Mouse (Mus musculus) intestine, postnatal 0 days (tissue): ENCODE results near the gene Kif3c. TPM values are rescaled to one million over a fixed set of nuclear protein-coding genes. Genes with fewer than 3 reads are reported as not detected.

Source experiments
- ATAC-seq: fragments of 200-750 bp; cut with Nextera tagmentation; 2 replicates; pipeline ENCODE4 v1.8.0; 2017; ENCODE audit warnings: mild to moderate bottlenecking, moderate TSS enrichment, moderate library complexity
- H3K27ac ChIP-seq: fragments of 300-500 bp; sonication (generic); 2 replicates; pipeline ENCODE4 v1.5.1; 2014; ENCODE audit warnings: mild to moderate bottlenecking, low read depth, low read length, moderate library complexity
- H3K27me3 ChIP-seq: fragments of 300-500 bp; sonication (generic); replicated peaks from 2 replicates; pipeline ENCODE4 v1.6.1; 2014; ENCODE audit warnings: low read length, mixed read lengths; ENCODE audit not compliant: control insufficient read depth, insufficient read depth
- H3K36me3 ChIP-seq: fragments of 300-500 bp; sonication (generic); 2 replicates; pipeline ENCODE4 v1.6.1; 2014; ENCODE audit warnings: mild to moderate bottlenecking, moderate library complexity; ENCODE audit not compliant: control insufficient read depth, insufficient read depth
- H3K4me1 ChIP-seq: fragments of 300-500 bp; sonication (generic); replicated peaks from 2 replicates; pipeline ENCODE4 v1.6.1; 2014; ENCODE audit warnings: antibody characterized with exemption, low read length, mixed read lengths; ENCODE audit not compliant: control insufficient read depth, insufficient read depth
- H3K4me2 ChIP-seq: fragments of 300-500 bp; sonication (generic); replicated peaks from 2 replicates; pipeline ENCODE4 v1.6.1; 2014; ENCODE audit warnings: low read depth, mild to moderate bottlenecking, moderate library complexity
- H3K4me3 ChIP-seq: fragments of 300-500 bp; sonication (generic); 2 replicates; pipeline ENCODE4 v1.5.1; 2014; ENCODE audit warnings: low read depth, low read length
- H3K9ac ChIP-seq: fragments of 300-500 bp; sonication (generic); 2 replicates; pipeline ENCODE4 v1.6.1; 2014; ENCODE audit warnings: mild to moderate bottlenecking, low read depth, low read length
- H3K9me3 ChIP-seq: fragments of 300-500 bp; sonication (generic); 2 replicates; pipeline ENCODE4 v1.6.1; 2016; ENCODE audit warnings: mixed run types; ENCODE audit not compliant: control insufficient read depth
- CTCF ChIP-seq: sonication (generic); IDR thresholded peaks from 2 replicates; pipeline ENCODE4 v1.5.1; 2016; ENCODE audit warnings: low read depth, mild to moderate bottlenecking, control low read depth, antibody characterized with exemption, moderate library complexity
- WGBS: fragments of 180-500 bp; shearing (Covaris S2); extraction: QIAGEN DNeasy Blood & Tissue Kit; methylation state at CpG from one replicate; pipeline ENCODE4 v1.1.7; 2014; 5-methylcytosine and 5-hydroxymethylcytosine counted together
- polyA plus RNA-seq: library from polyadenylated mRNA; unstranded; fragments of >200 nt; fragmentation: Nextera tagmentation; extraction: Ambion mirVana; gene quantifications from 2 replicates; pipeline ENCODE4 v1.2.1, GENCODE M21; 2015

The Kif3c gene
- polyA plus RNA-seq, 1 experiment from 2014 or later: 2.4 TPM

GRCm38 (mm10) chr12:3329677-3330076 is 35.3 kb upstream of the Kif3c start:
- H3K4me1 ChIP-seq: no peaks in the 10 kb centered on the region
- no peak for TF ChIP-seq CTCF
- H3K9ac ChIP-seq: no peak overlapping the region
- no peaks in the 10 kb centered on the region for H3K27me3 ChIP-seq
- no peak overlapping the region for H3K27ac ChIP-seq
- H3K9me3 ChIP-seq: no peaks in the 10 kb centered on the region
- no peak for ATAC-seq
- H3K4me3 ChIP-seq: no peak overlapping the region
- 71% methylated on average over 4 of the region's 4 CpGs for WGBS
- H3K4me2 ChIP-seq: no peak overlapping the region
- H3K36me3 ChIP-seq: no peaks in the 10 kb centered on the region

DNA sequence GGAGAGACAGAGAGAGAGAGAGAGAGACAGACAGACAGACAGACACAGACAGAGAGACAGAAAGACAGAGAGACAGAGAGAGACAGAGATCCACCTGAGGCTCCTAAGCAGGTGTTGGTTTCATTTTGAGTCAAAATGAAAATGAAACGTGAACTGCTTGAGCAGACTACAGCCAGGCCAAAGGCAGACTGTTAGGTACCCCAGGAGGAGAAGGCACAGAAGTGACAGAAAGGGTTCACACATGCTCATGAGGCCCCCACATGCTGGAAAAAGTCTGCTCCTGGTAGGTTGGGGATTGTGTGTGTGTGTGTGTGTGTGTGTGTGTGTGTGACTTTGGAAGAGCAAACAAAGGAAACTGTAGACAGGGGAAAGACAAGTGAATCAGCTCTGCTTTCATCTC is 26.0 kb upstream of the Kif3c start:
- WGBS: 58% methylated on average over 1 of the region's 1 CpGs
- H3K36me3 ChIP-seq: no peaks in the 10 kb centered on the region
- H3K27ac ChIP-seq: no peak overlapping the region
- H3K4me2 ChIP-seq: no peak overlapping the region
- no peak for TF ChIP-seq CTCF
- H3K9me3 ChIP-seq: no peaks in the 10 kb centered on the region
- no peaks in the 10 kb centered on the region for H3K27me3 ChIP-seq
- no peaks in the 10 kb centered on the region for H3K4me1 ChIP-seq
- H3K4me3 ChIP-seq: no peak overlapping the region
- H3K9ac ChIP-seq: no peak overlapping the region
- no peak for ATAC-seq

GRCm38 (mm10) chr12:3344155-3344554 is 20.8 kb upstream of the Kif3c start:
- Histone ChIP-seq H3K4me3 (no peak overlapping the region), H3K4me1 (no peaks in the 10 kb centered on the region), H3K9me3 (no peaks in the 10 kb centered on the region), H3K27me3 (no peaks in the 10 kb centered on the region), H3K4me2 (no peak overlapping the region), H3K36me3 (no peaks in the 10 kb centered on the region), H3K9ac (no peak overlapping the region), H3K27ac (no peak overlapping the region)
- no peak for TF ChIP-seq CTCF
- WGBS: 73% methylated on average over 2 of the region's 2 CpGs
- no peak for ATAC-seq

- Histone ChIP-seq H3K4me1 (no peaks in the 10 kb centered on the region), H3K36me3 (no peaks in the 10 kb centered on the region), H3K4me3 (no peak overlapping the region), H3K27ac (no peak overlapping the region), H3K4me2 (no peak overlapping the region), H3K27me3 (no peaks in the 10 kb centered on the region), H3K9ac (no peak overlapping the region), H3K9me3 (no peaks in the 10 kb centered on the region)
- no peak for TF ChIP-seq CTCF
- ATAC-seq: no peak
- WGBS: 87% methylated on average over 5 of the region's 5 CpGs
Observed at GRCm38 (mm10) chr12:3345038-3345437, 19.9 kb upstream of the Kif3c start.

DNA sequence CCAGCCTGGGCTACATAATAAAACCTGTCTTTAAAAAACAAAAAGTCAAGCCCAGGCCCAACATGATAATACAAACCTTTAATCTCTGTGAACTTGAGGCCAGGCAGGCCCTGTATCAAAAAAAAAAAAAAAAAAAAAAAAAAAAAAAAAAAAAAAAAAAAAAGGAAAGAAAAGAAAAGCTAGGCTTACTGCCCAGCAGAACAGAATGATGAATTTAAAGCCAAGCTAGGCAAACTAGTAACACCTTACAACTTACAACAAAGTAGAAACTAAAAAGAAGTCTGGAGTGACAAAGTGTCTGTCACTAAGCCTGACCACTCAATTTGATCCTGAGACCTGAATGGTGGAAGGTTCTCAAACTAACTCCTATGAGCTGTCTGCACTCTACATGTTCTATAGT is 17.2 kb upstream of the Kif3c start:
- H3K9ac ChIP-seq: no peak overlapping the region
- no peaks in the 10 kb centered on the region for H3K27me3 ChIP-seq
- no peak overlapping the region for H3K4me2 ChIP-seq
- TF ChIP-seq CTCF: no peak
- H3K27ac ChIP-seq: no peak overlapping the region
- no peaks in the 10 kb centered on the region for H3K36me3 ChIP-seq
- no peak overlapping the region for H3K4me3 ChIP-seq
- ATAC-seq: no peak
- H3K9me3 ChIP-seq: no peaks in the 10 kb centered on the region
- no peaks in the 10 kb centered on the region for H3K4me1 ChIP-seq

GRCm38 (mm10) chr12:3349387-3349786 is 15.5 kb upstream of the Kif3c start:
- Histone ChIP-seq H3K4me1 (no peaks in the 10 kb centered on the region), H3K9me3 (no peaks in the 10 kb centered on the region), H3K4me3 (no peak overlapping the region), H3K36me3 (no peaks in the 10 kb centered on the region), H3K4me2 (no peak overlapping the region), H3K27me3 (no peaks in the 10 kb centered on the region), H3K9ac (no peak overlapping the region), H3K27ac (no peak overlapping the region)
- WGBS: 87% methylated on average over 2 of the region's 3 CpGs
- TF ChIP-seq CTCF: no peak
- no peak for ATAC-seq

- Histone ChIP-seq H3K9ac (no peak overlapping the region), H3K27ac (no peak overlapping the region), H3K4me3 (no peak overlapping the region), H3K36me3 (no peaks in the 10 kb centered on the region), H3K27me3 (no peaks in the 10 kb centered on the region), H3K4me2 (no peak overlapping the region), H3K4me1 (no peaks in the 10 kb centered on the region), H3K9me3 (no peaks in the 10 kb centered on the region)
- no peak for TF ChIP-seq CTCF
- ATAC-seq: no peak
- WGBS: 73% methylated on average over 5 of the region's 5 CpGs
Observed at GRCm38 (mm10) chr12:3350136-3350535, 14.8 kb upstream of the Kif3c start.
